Mouse (Mus musculus) liver, adult 2 months (tissue): ENCODE data around the gene Slc7a8.

Experiments used
- CTCF ChIP-seq: fragments of 200-500 bp; IDR thresholded peaks from 2 replicates; pipeline ENCODE4 v1.5.1; 2011; ENCODE audit warnings: low read depth, low read length, control low read depth
- POLR2A ChIP-seq: fragments of 200-500 bp; IDR thresholded peaks from 2 replicates; pipeline ENCODE4 v1.6.1; 2011; ENCODE audit warnings: low read length, control low read depth; ENCODE audit not compliant: insufficient read depth; ENCODE audit errors: extremely low read depth

DNA sequence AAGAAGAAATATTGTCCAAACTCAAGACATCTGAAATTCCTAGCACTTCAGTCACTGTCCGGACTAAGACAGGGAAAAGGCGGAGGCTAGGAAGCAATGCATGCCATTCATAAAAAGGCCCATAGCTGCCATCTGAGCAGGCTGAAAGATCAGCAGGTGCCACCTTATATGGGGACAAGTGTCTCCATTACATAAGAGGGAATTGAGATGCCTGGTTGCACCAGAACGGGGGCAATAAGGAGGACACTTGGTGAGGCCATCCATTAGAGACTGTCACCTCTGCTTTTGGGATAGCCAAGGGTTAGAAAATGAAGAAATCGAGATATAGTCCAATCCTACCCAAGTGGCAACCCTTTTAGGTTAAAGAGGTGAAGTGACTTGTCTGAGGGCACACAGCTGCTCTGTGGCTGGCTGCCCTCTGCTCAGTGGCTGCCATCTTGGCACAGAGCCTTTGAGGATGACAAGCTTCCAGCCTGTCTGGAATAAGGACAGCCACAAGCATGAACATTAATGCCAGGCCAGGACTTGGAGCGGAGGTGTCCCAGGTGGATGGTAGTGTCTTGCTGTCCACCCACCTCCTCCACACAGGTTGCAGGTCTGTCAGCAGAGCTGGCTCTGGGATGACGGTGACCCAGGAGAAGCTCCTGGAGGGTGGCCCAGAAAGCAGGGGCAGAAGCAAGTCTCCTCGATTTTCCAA, 60.9 kb downstream of the Slc7a8 start:
- TF ChIP-seq CTCF (no peak), POLR2A (no peak)
